Mouse (Mus musculus): ENCODE measurements around the gene Parp4.

Parp4 gene

DNA sequence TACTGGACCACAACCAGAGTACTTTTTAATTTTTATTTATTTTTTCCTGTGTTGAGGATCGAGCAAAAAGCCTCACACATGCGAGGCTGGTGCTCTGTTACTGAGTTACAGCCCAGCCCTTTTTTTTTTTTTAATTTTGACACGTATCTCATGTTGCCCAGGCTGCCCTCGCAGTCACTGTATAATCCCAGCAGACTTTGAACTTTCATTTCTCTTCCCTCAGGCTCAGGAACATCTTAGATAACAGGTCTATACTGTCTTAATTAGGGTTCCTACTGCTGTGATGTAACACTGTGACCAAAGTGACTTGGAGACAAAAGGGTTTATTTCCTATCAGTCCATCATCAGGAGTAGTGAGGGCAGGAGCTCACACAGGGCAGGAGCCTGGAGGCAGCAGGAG lies 29.7 kb downstream of the Parp4 start:
- DNase-seq (ENCODE audit: low read depth in 2 of 2, low spot score in 2 of 2): no peak

DNA sequence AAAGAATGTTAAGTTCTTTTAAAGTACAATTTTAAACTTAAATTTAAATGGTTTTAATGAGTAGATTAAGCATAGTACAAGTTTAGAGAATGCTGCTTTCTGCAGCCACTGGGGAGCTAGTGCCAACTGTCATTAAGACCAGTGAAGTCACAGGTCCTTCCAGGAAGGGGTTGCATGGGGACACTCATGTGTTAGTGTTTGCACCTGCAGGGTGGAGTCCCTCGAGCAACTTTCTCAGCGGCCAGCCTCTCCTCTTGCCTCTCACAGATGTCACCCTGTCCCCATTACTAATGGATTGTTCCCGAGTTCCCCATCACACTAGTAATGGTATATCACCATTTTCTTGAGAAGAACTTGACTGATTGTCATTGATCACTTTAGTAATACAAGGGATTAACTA lies 37.8 kb downstream of the Parp4 start:
- DNase-seq (ENCODE audit: low read depth in 2 of 2, low spot score in 2 of 2): no peak

DNA sequence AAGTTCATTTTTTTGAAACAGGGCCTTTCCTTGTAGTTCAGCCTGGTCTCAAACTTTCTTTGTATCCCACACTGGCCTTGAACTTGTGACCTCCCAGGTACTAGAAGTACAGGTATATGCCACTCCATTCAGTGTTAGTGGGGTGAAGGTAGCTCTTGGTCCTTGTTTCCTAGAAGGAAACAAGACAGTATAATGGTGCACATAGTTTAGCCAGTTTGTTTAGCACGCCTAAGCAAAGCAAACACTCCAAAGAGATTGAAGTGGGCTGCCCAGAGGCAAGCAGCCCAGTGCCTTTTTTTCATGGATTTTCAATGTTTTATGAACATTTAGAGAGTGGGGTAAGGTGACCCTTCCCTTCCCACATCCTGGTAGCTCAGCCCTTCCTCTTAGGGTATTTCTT lies 42.1 kb downstream of the Parp4 start:
- DNase-seq (ENCODE audit: low read depth in 2 of 2, low spot score in 2 of 2): no peak

DNA sequence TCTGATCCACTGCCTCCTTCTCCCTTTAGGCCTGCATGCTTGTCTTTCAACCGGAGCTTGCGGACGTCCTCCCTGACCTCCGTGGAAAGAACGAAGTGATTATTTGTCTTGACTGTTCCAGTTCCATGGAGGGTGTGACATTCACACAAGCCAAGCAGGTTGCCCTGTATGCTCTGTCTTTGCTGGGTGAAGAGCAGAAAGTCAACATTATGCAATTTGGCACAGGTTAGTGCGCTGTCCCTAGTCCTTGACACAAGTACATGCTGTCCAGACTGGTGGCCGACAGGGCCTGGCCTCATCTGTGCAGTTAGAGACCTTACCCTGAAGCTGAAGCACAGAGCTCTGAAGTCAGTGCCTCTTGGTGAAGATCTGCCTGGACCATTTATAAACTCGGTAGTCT lies 45.0 kb downstream of the Parp4 start:
- DNase-seq (ENCODE audit: low read depth in 2 of 2, low spot score in 2 of 2): no peak

DNA sequence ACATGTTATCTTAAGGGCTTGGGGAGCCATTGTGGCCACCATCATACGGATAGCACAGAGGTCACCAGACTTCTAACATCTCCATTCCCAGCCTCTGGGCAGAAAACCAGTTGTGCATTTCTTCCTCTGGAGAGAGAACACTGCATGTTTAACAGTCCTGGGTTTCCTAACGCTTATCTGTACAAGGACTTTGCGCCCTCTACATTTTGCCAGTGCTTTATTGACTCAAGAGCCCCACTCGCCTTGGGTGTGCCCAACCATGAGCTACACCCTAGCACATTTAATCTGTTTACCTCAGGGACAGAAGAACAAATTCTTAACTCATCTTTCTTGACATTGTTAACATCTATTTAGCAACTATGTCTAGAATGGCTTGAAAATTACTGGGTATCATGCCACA lies 50.8 kb downstream of the Parp4 start:
- no peak for DNase-seq (ENCODE audit: low read depth in 2 of 2, low spot score in 2 of 2)

DNA sequence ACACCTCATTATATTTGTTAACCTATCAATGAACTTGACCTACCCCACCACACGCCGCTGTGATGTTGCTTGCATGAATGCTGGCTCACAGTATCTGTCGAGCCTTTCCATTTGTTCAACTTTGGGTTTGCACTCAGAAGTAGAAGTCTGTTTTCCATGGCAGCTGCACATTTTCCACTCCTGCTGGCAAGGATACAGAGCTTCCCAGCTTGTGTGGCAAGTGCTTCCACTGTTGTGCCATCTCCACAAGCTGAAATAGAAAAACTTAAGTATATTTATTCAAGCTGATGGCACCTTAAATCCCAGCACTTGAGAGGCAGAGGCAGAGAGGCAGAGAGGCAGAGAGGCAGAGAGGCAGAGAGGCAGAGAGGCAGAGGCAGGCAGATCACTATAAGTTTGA lies 52.9 kb downstream of the Parp4 start:
- DNase-seq (ENCODE audit: low read depth in 2 of 2, low spot score in 2 of 2): no peak

DNA sequence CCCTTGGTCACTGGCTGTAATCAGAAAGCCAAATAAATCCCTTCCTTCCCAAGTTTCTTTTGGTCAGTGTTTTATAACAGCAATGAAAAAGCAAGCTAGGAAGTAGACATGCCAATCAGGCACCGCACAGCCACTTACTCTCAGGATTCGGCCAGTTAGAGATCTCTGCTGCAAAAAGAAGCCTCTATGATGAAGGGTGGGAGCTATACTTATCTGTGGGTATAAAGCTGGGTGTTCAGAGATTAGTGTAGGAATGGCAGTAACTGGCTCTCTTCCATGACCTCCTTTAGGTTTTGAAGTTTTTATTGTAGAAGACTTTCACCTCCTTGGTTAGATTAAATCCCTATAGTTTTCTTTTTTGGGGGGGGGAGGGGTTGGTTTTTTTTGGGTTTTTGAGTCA lies 55.7 kb downstream of the Parp4 start:
- no peak for DNase-seq (ENCODE audit: low read depth in 2 of 2, low spot score in 2 of 2)

DNA sequence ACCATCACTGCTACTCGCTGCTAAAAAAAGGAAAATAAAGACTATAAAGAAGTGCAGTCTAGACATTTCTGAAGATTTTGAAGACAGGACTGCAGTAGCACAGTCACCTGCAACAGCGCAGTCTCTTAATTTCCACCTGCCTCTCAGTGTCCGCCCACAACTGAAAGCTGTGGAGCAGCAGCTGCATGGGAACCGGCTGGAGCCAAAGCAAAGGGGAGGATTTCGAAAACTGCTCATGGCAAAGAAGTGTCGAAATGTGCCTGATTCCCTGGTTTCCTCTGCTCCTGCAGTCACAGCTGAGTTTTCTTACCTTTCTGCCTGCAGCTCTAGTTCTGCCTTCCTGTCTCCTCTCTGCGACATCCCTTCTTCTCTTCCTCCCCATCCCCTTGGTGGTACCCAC lies 71.8 kb downstream of the Parp4 start:
- no peak for DNase-seq (ENCODE audit: low read depth in 2 of 2, low spot score in 2 of 2)

DNA sequence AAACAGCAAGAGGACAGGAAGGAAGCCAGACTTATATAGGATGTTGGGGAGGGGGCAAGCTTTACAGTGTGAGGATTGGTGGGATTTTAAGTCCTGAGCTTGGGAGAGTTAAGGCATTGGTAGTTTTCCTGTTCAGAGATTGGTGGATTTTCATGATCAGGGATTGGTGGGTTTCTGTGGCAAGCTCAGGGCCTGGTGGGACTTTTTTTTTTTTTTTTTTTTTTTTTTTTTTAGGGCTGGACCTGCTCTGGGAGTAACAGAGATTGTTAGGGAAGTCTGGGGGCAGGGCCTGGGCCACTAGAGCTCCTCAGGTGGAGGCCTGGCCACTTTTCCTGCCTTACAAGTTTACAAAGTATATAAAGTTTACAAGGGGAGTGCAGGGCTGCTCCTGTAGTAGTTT lies 74.0 kb downstream of the Parp4 start:
- DNase-seq (ENCODE audit: low read depth in 2 of 2, low spot score in 2 of 2): no peak

DNA sequence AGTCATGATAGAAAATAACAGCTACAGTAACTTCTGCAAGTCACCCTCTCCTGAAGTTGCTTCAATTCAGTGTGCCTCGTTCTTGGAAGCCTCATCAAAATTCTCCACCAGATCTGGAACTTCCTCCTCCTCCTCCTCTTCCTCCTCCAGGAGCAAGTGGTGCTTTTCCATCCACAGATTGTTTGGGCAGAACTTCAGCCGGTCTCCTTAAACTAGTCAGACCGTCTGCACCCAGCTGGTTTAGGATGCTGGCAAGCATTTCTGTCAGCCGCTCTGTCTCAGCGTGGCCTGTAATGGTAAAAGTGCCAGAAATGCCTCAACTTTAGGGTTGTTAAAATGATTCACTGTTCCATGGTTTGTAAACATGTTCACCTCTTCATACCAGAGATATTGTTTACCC lies 90.2 kb downstream of the Parp4 start:
- DNase-seq (ENCODE audit: low read depth in 2 of 2, low spot score in 2 of 2): no peak

DNA sequence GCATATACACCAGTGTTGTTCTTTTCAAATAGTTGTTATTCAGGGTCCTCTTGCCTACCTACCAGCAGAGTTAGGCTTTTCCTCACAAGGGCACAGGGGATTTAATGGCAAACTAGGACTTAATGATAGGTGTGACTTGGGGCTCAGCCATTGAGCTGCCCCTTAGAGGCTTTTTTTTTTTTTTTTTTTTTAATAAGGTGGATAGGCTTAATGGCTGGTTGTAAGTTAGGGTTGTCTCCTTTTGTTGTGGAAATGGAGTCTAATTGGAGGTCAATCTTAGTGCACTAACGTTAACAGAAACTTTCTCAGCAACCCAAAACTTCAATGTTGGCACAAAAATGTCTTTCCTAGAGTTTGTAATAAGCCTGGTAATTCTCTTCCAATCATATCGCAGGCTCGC lies 91.5 kb downstream of the Parp4 start:
- DNase-seq (ENCODE audit: low read depth in 2 of 2, low spot score in 2 of 2): no peak

DNA sequence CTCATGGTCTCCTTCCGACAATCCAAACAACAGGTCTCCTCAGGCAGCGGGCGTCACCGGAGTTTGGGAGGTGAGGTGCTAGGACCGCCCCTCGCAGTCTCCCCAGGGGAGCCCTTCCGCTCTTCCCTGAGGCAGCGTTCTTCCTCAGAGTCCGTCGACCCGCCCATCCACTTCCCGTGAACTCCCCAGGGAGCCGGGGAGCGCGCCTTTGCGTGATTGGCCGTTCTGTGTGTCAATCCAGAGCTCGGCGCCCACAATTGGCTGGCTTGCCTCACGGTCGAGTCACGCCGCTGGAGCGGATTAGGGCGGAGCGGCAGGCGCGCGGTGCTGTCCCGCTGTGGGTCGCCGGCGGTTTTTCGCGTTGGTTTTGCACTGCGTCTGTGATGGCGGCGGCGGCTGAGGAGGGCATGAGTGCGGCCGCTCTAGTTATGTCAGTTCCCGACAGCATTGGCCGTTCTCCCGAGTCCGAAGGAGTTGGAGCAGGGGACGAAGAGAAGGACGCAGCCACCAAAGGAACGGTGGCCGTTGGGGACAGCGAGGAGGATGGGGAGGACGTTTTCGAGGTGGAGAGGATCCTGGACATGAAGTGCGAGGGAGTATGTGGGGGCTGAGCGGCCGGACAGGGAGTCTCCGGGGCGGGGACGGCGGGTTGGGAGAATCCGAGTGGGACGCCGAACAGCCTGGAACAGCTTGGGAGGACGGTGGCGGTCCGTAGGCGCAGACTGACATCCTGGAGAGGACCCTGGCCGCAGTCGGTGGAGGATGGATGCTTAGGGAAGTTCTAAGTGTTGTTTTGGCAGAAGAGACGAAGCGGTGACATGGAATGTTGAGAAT lies 92.8 kb downstream of the Parp4 start, which contains the start of gene Mphosph8:
Gene Mphosph8, plus strand, starts transcription at position 280 of the 834 bp plus-strand sequence.
- DNase-seq (ENCODE audit: low read depth in 2 of 2, low spot score in 2 of 2): peak; percentile 96 to 98

DNA sequence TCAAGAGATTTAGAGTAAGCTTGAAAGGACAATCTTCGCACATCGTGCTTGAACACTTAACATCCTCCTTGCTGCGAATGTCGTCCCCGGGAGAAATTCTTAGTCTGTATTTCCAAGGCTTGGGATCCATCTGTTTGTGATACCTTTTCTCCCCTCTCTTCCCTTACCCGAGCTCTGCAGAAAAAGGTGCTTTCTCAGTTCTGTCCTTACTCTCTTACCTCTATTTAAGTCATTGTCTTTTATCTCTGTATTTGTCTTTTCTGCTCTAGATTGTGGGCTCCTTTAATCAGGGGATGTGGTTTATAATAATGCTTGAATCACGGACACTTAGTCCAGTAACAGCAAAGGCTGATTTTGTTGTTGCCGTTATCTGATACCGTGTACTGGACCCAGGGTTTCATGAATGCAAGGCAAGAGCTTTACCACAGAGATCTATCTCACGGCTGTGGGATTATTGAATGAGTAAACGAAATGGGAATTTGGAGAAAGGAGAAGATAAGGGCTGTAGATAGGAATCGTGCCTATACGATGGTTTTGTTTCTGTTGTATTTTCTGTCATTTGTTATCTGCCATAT lies 93.7 kb downstream of the Parp4 start:
- DNase-seq (ENCODE audit: low read depth in 2 of 2, low spot score in 2 of 2): no peak

DNA sequence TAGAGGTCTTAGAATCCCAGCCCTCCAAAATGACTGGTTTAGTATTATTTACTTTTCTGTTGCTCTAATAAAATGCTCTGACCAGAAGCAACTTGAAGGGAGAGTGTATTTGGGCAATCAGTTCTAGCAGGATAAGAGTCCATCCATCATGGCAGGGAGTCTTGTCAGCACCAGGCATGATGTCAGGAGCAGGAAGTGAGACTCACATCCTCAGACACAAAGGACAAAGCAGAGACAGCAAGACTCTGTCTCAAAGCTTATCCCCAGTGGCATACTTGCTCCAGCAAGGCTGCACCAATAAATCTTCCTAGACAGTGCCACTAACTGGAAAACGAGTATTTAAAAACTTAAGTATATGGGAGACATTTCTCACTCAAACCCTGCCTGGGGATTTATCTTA lies 110.0 kb downstream of the Parp4 start:
- DNase-seq (ENCODE audit: low read depth in 2 of 2, low spot score in 2 of 2): no peak

DNA sequence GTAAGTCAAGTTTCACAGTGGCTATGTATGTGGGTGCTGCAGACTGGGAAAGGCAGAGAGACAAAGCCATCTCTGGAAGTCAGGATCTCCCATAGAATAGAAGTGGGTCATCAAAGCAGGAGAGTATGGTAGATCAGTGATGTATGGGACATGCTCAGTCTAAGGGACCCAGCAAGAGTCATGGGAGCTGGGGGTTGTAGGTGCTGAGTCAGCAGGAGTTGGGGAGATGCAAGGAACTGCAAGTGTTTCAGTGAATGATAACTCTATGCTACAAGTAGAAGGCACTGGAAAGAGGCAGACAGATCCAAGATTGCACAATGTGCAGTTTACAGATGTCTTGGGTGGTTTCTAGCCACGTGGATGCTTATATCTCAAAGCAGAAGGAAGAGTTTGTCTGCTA lies 113.7 kb downstream of the Parp4 start:
- DNase-seq (ENCODE audit: low read depth in 2 of 2, low spot score in 2 of 2): no peak

DNA sequence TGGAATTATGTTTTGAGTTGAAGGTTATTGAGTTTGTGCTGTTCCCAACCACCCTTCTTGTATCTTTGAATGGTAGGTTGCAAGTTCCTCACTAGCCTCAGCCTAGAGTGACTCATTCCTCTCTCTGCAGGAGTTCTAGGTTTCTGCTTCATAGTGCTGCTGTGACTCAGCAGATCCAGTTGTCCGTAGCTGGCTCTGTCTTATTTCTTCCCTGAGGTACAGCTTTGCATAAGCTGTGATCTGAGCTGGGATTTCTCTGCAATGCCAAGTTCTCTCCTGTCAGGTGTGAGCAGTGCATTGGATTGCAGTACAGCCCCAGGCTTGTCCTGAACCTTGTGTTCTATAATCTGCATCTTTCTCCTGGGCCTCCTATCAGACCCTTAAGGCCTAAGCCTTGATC lies 114.3 kb downstream of the Parp4 start:
- no peak for DNase-seq (ENCODE audit: low read depth in 2 of 2, low spot score in 2 of 2)

DNA sequence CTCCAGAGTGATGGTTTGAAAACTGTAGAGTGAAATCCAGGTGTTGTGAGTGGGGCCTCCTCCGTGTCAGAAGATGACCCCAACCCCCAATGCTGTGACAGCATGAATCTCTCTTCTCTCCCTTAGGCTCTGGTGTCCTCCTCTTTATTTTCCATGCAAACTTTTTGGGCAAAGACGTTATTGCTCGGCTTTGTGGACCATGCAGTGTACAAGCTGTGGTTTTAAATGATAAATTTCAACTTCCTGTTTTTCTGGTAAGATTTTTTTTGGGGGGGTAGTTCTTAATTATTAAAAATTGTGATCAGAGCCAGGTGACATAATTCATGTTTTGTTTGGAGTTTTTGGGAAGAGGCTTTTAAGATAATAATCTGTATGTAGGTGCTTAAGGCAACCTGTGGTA lies 120.1 kb downstream of the Parp4 start:
- DNase-seq (ENCODE audit: low read depth in 2 of 2, low spot score in 2 of 2): no peak

DNA sequence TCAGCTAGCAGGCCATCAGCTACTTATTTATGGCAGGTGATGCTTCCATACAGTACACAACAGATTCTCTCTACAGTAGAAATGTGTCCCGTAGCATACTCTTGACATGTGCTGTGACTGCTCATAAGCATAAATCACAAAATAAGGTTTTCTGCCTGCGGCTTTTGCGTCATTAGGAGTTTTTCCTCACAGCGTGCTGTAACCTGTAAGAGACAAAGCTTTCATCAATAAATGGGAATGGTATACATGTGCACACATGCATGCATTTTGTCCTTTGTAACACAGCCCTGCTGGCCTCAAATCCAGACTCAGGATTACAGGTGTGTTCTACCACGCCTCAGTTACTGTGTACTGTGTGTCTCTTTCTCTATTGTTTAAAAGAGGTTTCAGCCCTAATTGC lies 122.4 kb downstream of the Parp4 start:
- no peak for DNase-seq (ENCODE audit: low read depth in 2 of 2, low spot score in 2 of 2)

DNA sequence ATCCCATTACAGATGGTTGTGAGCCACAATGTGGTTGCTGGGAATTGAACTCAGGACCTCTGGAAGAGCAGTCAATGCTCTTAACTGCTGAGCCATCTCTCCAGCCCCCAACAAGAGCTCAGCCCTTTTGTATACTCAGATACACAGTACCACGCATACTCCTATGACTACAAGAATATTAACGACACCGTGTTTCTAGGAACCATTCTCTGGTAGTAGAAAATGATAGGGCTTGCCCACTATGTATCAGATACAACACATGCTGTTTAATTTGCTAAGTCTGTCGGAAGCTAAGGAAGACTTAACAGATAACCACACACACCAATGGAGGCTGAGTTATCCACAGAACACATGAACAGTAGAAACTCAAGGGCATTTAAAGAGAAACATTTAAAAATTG lies 127.2 kb downstream of the Parp4 start:
- no peak for DNase-seq (ENCODE audit: low read depth in 2 of 2, low spot score in 2 of 2)

DNA sequence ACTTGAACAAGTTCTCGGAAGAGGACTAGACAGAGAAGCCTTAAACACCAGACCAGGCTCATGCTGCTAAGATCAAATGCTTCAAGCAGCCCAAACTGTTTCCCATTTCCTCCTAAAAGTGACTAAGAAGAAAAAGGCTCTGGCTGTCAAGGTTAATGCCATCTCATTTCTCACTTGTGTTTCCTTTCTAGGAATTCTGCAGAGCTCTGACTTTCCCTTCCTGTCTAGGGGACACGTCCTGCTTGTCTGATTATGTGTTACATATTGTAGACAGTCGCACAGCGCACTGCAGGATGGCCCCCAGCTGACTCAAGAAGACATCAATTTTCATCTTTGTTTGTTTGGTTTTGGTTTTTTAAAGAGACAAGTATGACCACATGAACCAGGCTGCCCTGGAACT lies 130.3 kb downstream of the Parp4 start:
- no peak for DNase-seq (ENCODE audit: low read depth in 2 of 2, low spot score in 2 of 2)
